Mouse (Mus musculus) limb, embryonic 13.5 days (tissue): ENCODE data around the gene Agrn. TPM values are rescaled to one million over a fixed set of nuclear protein-coding genes. Genes with fewer than 3 reads are reported as not detected.
"Not testable (repeated sequence)": the region's sequence is repeated elsewhere in the genome, so short reads cannot be mapped to it uniquely, and the experiment has no call there.

Experiments used
- ATAC-seq: fragments of 200-750 bp; cut with Nextera tagmentation; 2 replicates; pipeline ENCODE4 v1.8.0; 2017; ENCODE audit warnings: low read depth, moderate number of reproducible peaks, moderate TSS enrichment; ENCODE audit not compliant: low FRiP score
- H3K27ac ChIP-seq: fragments of 300-500 bp; sonication (generic); 2 replicates; pipeline ENCODE4 v1.5.1; 2015; ENCODE audit warnings: inconsistent platforms, mild to moderate bottlenecking, moderate library complexity
- H3K27me3 ChIP-seq: fragments of 300-500 bp; sonication (generic); 2 replicates; pipeline ENCODE4 v1.6.1; 2015; ENCODE audit warnings: mild to moderate bottlenecking, inconsistent platforms
- H3K36me3 ChIP-seq: fragments of 300-500 bp; sonication (generic); 2 replicates; pipeline ENCODE4 v1.6.1; 2015; ENCODE audit warnings: inconsistent platforms, mild to moderate bottlenecking, moderate library complexity
- H3K4me1 ChIP-seq: fragments of 300-500 bp; sonication (generic); 2 replicates; pipeline ENCODE4 v1.6.1; 2015; ENCODE audit warnings: inconsistent platforms
- H3K4me2 ChIP-seq: fragments of 300-500 bp; sonication (generic); replicated peaks from 2 replicates; pipeline ENCODE4 v1.6.1; 2015; ENCODE audit warnings: inconsistent platforms, mild to moderate bottlenecking, moderate library complexity
- H3K4me3 ChIP-seq: fragments of 300-500 bp; sonication (generic); 2 replicates; pipeline ENCODE4 v1.5.1; 2015; ENCODE audit warnings: moderate library complexity, mild to moderate bottlenecking, inconsistent platforms
- H3K9ac ChIP-seq: fragments of 300-500 bp; sonication (generic); 2 replicates; pipeline ENCODE4 v1.6.1; 2015; ENCODE audit warnings: mild to moderate bottlenecking, inconsistent platforms
- H3K9me3 ChIP-seq: fragments of 300-500 bp; sonication (generic); 2 replicates; pipeline ENCODE4 v1.6.1; 2016; ENCODE audit warnings: inconsistent platforms
- WGBS: fragments of 180-500 bp; shearing (Covaris S2); methylation state at CpG from one replicate; pipeline ENCODE4 v1.1.7; 2015; 5-methylcytosine and 5-hydroxymethylcytosine counted together
- polyA plus RNA-seq: library from polyadenylated mRNA; unstranded; fragments of >200 nt; fragmentation: Nextera tagmentation; extraction: Ambion mirVana; gene quantifications from 2 replicates; pipeline ENCODE4 v1.2.1, GENCODE M21; 2015

Agrn gene
- polyA plus RNA-seq, 1 experiment from 2014 or later, result 73.9 TPM

DNA sequence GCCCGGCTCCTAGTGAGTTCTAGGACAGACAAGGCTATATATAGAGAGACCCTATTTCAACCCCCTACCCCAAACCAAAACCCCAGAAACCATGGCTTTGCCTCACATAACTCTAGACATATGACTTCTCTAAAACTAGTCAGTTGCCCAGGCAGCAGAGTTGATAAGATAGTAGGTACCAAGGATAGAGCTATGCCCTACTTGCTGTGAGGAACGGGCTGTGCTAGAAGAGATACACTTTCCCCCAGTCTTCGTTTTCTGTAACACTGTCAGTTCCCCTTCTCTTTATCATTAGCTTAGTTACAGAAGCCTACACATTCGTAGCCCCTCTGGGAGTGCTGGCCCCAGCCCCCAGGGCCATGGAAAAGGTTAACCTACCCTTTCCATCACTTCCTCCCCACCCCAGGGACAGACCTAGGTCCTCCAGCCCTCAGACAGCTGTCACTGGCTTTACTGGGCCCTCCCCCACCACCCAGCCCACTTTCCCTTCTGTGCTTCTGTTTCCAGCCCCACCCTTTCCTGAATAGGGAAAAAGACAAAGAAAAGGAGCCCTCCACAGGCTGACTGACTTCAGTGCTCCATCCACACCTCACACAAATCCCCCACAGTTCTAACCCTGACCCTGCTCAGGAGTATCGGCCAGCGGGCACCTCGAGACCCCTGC lies 12.9 kb downstream of the Agrn start:
- no peak for ATAC-seq
- 86% methylated on average over 7 of the region's 7 CpGs for WGBS
- Histone ChIP-seq H3K27ac (no peak overlapping the region), H3K4me3 (no peak overlapping the region), H3K36me3 (peaks cover 63% of the 10 kb centered on the region), H3K9ac (no peak overlapping the region), H3K27me3 (no peaks in the 10 kb centered on the region), H3K4me2 (0 out of 2 replicates have a peak overlapping the region, but pooled peaks have one; percentile 59), H3K4me1 (peaks cover 41% of the 10 kb centered on the region), H3K9me3 (no peaks in the 10 kb centered on the region)

DNA sequence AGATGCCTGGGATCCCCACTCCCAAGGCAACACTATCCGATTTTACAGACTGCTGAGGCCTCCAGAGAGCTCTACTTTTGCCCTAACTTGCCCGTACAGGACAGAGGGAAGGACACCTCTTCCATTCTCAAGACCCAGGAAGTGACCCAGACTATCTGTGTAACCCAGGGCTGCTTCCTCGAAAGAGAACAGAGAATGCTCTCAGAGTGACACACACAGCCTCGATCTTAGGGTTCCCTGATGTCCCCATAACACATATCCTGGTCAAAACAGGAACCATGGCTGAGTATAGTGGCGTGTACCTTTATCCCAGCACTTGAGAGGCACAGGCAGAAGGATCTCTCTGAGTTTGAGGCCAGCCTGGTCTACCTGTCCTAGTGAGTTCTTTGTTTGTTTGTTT lies 13.5 kb downstream of the Agrn start:
- H3K4me1 ChIP-seq, result peaks cover 35% of the 10 kb centered on the region
- 87% methylated on average over 5 of the region's 5 CpGs for WGBS
- no peak for ATAC-seq
- peaks cover 66% of the 10 kb centered on the region for H3K36me3 ChIP-seq
- no peak overlapping the region for H3K4me2 ChIP-seq
- no peaks in the 10 kb centered on the region for H3K9me3 ChIP-seq
- no peak overlapping the region for H3K4me3 ChIP-seq
- no peak overlapping the region for H3K27ac ChIP-seq
- no peak overlapping the region for H3K9ac ChIP-seq
- H3K27me3 ChIP-seq, result no peaks in the 10 kb centered on the region

DNA sequence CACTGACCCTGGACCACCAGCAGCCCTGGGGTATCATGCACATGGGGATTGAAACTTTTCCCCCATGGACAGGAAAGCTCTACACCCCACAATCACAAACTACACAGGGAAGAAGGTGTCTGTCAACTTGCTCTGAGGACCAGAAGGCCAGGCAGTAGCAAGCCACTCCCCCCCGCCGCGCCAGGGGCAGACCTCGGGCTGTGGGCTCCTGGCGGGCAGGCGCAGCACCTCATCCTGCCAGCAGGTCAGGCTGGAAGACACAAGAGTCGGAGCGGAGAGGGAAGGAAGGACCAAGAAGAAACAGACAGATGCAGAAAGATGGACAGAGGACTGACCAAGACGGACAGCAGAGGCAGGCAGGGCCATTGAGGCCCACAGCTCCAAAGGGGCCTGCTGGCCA lies 19.7 kb downstream of the Agrn start:
- H3K27me3 ChIP-seq, result no peaks in the 10 kb centered on the region
- H3K4me2 ChIP-seq, result no peak overlapping the region
- no peak overlapping the region for H3K27ac ChIP-seq
- no peak overlapping the region for H3K9ac ChIP-seq
- H3K4me1 ChIP-seq, result no peaks in the 10 kb centered on the region
- no peak overlapping the region for H3K4me3 ChIP-seq
- no peaks in the 10 kb centered on the region for H3K9me3 ChIP-seq
- 94% methylated on average over 9 of the region's 9 CpGs for WGBS
- no peak for ATAC-seq
- peaks cover 87% of the 10 kb centered on the region for H3K36me3 ChIP-seq

DNA sequence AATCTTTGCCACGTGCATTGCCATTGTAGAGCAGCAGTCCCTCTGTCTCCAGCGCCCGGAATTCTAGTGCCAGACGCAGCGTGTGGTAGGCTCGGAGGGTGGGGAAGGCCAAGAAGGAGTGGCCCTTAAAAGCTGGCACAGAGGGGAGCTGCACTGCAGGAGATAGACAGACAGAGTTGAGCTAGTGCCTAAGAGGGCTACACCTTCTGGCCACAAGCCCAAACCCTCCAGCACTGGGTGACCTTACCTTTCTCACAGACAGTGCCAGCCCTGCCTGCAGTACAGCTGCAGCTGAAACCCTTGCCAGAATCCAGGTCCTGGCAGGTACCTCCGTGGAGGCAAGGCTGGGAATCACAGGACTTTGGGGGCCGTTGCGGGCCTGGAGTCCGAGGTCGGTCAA lies 25.5 kb downstream of the Agrn start:
- H3K4me1 ChIP-seq, result no peaks in the 10 kb centered on the region
- H3K9me3 ChIP-seq, result no peaks in the 10 kb centered on the region
- no peaks in the 10 kb centered on the region for H3K27me3 ChIP-seq
- H3K4me3 ChIP-seq, result no peak overlapping the region
- no peak overlapping the region for H3K27ac ChIP-seq
- ATAC-seq, result no peak
- no peak overlapping the region for H3K9ac ChIP-seq
- 95% methylated on average over 11 of the region's 11 CpGs for WGBS
- peaks cover 100% of the 10 kb centered on the region for H3K36me3 ChIP-seq
- no peak overlapping the region for H3K4me2 ChIP-seq

DNA sequence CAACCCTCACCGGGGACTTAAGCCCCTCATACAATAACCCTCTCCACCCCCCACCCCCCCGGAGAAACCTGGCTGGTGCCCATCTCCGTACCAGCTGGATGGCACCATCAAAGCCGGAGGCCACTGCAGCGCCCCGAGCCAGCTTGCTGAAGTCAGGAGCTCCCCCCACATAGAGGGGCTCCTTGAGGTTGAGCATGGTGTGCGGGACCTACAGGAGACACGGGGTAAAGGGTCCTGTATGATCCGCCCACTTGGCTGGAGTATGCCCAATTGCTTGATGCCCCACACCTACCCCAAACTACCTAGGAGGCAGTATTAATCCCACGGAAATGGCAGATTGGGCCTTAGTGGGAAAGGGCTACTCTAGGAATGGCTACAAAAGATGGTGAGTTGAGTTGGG lies 28.2 kb downstream of the Agrn start:
- no peak overlapping the region for H3K9ac ChIP-seq
- peaks cover 3% of the 10 kb centered on the region; the same call in 1 of the 2 replicates for H3K9me3 ChIP-seq
- no peak for ATAC-seq
- peaks cover 100% of the 10 kb centered on the region for H3K36me3 ChIP-seq
- no peaks in the 10 kb centered on the region for H3K27me3 ChIP-seq
- no peaks in the 10 kb centered on the region for H3K4me1 ChIP-seq
- no peak overlapping the region for H3K4me3 ChIP-seq
- H3K27ac ChIP-seq, result no peak overlapping the region
- WGBS, result 95% methylated on average over 10 of the region's 10 CpGs
- no peak overlapping the region for H3K4me2 ChIP-seq

DNA sequence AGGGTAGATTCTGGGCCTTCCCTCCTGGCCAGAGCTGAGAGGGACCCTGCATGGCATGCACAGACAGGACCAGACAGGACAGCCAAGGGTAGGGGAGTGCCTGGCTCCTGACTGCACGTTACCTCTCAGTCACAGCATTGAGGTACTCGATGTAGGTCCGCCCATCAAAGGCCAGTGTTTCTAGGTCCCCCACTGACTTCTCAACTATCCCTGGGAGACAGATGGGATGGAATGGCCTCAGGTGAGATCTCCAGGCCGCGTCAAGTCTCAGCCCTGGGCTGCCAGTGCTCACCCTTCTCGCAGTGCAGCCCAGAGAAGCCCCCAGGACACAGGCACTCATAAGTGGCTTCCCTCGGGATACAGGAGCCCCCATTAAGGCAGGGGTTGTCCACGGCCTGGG lies 28.7 kb downstream of the Agrn start:
- Histone ChIP-seq H3K27ac (no peak overlapping the region), H3K9ac (no peak overlapping the region), H3K4me1 (no peaks in the 10 kb centered on the region), H3K4me3 (no peak overlapping the region), H3K27me3 (no peaks in the 10 kb centered on the region), H3K4me2 (no peak overlapping the region), H3K9me3 (peaks cover 3% of the 10 kb centered on the region; the same call in 1 of the 2 replicates), H3K36me3 (peaks cover 100% of the 10 kb centered on the region)
- ATAC-seq, result no peak
- 90% methylated on average over 8 of the region's 8 CpGs for WGBS

DNA sequence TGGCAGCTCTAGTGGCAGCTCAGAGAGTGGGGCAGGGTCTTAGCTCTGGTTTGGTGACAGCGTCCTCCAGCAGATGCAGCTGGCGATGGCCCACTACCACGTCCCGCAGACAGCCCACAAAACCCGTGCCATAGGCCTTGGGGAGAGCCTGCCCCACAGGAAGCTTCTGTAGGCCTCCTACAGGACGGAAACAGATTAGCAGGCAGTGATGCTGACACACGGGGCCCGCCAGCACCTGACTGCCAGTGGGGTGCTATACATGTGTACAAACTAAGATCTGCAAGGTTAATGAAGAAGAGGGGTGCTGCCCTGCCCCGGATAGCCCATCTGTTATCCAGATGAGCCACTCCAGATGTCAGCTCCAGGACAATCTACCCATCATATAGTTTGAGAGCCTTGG lies 30.8 kb downstream of the Agrn start:
- no peak overlapping the region for H3K27ac ChIP-seq
- WGBS, result 90% methylated on average over 9 of the region's 9 CpGs
- peaks cover 15% of the 10 kb centered on the region for H3K9me3 ChIP-seq
- no peak overlapping the region for H3K9ac ChIP-seq
- no peaks in the 10 kb centered on the region for H3K4me1 ChIP-seq
- no peak for ATAC-seq
- H3K27me3 ChIP-seq, result no peaks in the 10 kb centered on the region
- no peak overlapping the region for H3K4me3 ChIP-seq
- H3K4me2 ChIP-seq, result no peak overlapping the region
- H3K36me3 ChIP-seq, result peaks cover 98% of the 10 kb centered on the region

DNA sequence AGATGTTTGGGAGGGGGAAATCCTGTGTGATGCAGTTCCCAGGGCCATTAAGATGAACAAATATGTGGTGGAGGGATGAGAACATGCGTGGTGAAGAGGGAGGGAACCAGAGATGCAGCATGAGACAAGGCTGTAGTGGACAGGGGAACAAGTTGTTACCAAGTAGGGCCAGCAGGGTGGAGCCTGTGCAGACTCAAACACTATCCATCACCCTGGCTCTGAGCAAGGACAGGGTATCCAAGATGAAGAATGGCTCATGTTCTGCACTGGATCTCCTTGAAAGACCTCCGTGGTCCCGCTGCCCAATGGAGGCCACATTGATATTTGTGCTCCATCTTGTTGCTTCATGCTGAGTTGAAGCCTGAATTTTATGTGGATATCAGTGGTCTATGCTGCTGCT lies 42.5 kb downstream of the Agrn start:
- no peaks in the 10 kb centered on the region for H3K27me3 ChIP-seq
- H3K9ac ChIP-seq, result no peak overlapping the region
- H3K4me3 ChIP-seq, result no peak overlapping the region
- H3K4me2 ChIP-seq, result no peak overlapping the region
- no peak overlapping the region for H3K27ac ChIP-seq
- no peak for ATAC-seq
- no peaks in the 10 kb centered on the region for H3K4me1 ChIP-seq
- H3K36me3 ChIP-seq, result no peaks in the 10 kb centered on the region
- 97% methylated on average over 3 of the region's 3 CpGs for WGBS
- H3K9me3 ChIP-seq, result peaks cover 23% of the 10 kb centered on the region

DNA sequence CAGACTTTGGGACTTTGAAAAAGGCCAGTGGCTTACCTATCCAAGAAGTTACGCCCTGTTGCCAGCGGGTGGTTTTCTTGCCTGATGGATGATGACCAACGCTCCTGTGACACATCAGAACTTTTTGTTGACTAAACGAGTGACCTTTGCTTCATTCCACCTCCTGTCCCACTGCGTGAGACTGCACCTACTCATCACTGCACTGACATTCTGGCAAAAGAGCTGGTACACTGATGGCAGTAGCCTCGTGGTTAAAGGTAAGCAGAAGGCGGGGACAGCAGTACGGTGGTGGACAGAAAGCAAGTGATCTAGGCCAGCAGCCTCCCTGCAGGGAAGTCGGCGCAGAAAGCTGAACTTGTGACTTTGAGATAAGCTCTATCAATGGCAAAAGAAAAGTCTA lies 46.4 kb downstream of the Agrn start:
- not testable (repeated sequence) for H3K4me3 ChIP-seq, ATAC-seq, H3K4me1 ChIP-seq, H3K36me3 ChIP-seq, H3K9ac ChIP-seq, H3K27ac ChIP-seq, H3K27me3 ChIP-seq, H3K9me3 ChIP-seq, H3K4me2 ChIP-seq
- WGBS, result 91% methylated on average over 10 of the region's 10 CpGs

DNA sequence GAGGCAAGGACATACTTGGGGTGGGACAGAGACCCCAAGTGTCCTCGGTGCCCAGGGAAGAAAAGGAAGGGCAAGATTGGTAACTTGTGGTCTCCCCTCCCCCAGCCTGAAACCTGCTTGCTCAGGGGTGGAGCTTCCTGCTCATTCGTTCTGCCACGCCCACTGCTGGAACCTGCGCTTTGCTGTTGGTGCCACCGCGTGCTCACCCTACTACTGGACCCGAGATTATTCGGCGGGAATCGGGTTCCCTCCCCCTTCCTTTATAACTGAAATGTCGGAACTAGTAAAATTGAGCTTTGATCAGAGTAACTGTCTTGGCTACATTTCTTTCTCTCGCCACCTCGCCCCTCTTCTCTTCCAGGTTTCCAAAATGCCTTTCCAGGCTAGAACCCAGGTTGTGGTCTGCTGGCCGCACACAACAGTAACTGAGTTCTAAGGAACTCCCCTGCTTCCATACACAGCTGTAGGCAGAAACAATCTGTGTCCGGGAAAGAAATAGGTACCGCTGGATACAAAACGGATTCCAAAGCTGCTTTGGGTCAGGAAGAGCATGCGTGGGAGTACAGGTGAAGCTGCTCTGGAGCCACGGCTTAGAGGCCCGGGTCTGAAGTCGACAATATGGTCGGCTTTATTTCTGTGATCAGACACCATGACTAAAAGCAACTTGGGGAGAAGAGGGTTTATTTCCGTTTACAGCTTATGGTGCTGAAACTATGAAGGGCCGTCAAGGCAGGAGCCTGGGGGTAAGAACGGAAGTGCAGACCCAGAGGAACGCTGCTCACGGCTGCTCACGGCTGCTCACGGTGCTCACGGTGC lies 60.8 kb downstream of the Agrn start:
- Histone ChIP-seq H3K4me3 (no peak overlapping the region), H3K9me3 (no peaks in the 10 kb centered on the region; the same call in 1 of the 2 replicates), H3K27me3 (no peaks in the 10 kb centered on the region), H3K36me3 (no peaks in the 10 kb centered on the region), H3K27ac (no peak overlapping the region), H3K4me1 (no peaks in the 10 kb centered on the region), H3K4me2 (no peak overlapping the region), H3K9ac (no peak overlapping the region)
- no peak for ATAC-seq
- 94% methylated on average over 30 of the region's 30 CpGs for WGBS

DNA sequence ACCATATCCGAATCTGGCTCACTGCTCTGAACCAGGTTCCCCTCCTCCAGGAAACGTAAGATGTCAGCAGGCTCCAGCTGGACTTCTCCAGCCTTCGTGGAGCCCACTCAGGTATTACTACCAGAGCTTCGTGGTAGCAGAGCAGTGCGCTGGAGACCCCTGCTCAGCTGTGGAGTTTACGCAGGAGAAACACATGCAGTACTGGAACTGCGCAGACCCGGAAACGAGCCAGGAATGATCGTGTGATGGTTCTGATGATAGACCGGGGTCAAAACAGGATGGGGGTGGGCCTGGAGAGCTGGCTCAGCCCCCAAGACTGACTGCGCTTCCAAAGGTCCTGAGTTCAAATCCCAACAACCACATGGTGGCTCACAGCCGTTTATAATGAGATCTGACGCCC lies 61.5 kb downstream of the Agrn start:
- H3K36me3 ChIP-seq, result no peaks in the 10 kb centered on the region
- H3K9ac ChIP-seq, result no peak overlapping the region
- WGBS, result 93% methylated on average over 14 of the region's 14 CpGs
- no peaks in the 10 kb centered on the region for H3K4me1 ChIP-seq
- H3K27ac ChIP-seq, result no peak overlapping the region
- H3K27me3 ChIP-seq, result no peaks in the 10 kb centered on the region
- no peak overlapping the region for H3K4me3 ChIP-seq
- no peak overlapping the region for H3K4me2 ChIP-seq
- ATAC-seq, result no peak
- H3K9me3 ChIP-seq, result no peaks in the 10 kb centered on the region; the same call in 1 of the 2 replicates

DNA sequence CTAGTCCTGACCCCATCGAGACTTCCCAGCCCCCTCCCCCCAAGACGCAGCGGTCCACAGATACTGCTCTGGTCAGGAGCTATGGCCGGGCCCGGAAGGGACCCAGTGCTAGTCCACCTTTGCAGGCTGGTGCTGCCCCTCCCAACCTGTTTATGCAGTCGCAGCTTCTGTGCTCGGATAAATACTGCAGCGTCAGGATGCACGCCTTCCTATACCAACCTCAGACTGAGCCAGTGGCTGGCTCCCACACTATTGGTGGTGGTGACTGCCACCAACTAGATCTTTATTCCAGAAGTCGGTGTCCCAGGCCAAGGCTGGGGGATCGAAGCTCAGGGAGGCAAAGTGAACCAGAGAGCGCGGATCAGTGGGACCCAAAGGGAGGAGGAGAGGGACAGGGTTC lies 62.2 kb downstream of the Agrn start:
- no peaks in the 10 kb centered on the region for H3K27me3 ChIP-seq
- no peak overlapping the region for H3K4me2 ChIP-seq
- no peaks in the 10 kb centered on the region; the same call in 1 of the 2 replicates for H3K9me3 ChIP-seq
- 92% methylated on average over 13 of the region's 13 CpGs for WGBS
- no peak overlapping the region for H3K27ac ChIP-seq
- no peaks in the 10 kb centered on the region for H3K36me3 ChIP-seq
- ATAC-seq, result no peak
- no peak overlapping the region for H3K9ac ChIP-seq
- no peaks in the 10 kb centered on the region for H3K4me1 ChIP-seq
- no peak overlapping the region for H3K4me3 ChIP-seq
